Mouse (Mus musculus): ENCODE data around the gene Uggt2. TPM values are rescaled to one million over a fixed set of nuclear protein-coding genes. Genes with fewer than 3 reads are reported as not detected.
"Not testable (repeated sequence)": the region's sequence is repeated elsewhere in the genome, so short reads cannot be mapped to it uniquely, and the experiment has no call there.

Uggt2 gene
- polyA plus RNA-seq, 1 experiment = 5.5 TPM

- DNase-seq (ENCODE audit: low read depth) = no peak
These were observed 62.0 kb downstream of the Uggt2 start for GRCm38 (mm10) chr14:119037076-119037683.

GRCm38 (mm10) chr14:119027675-119028253 lies 71.5 kb downstream of the Uggt2 start:
- no peak for DNase-seq (ENCODE audit: low read depth)

GRCm38 (mm10) chr14:119027130-119027529 lies 72.1 kb downstream of the Uggt2 start:
- no peak for DNase-seq (ENCODE audit: low read depth)

- no peak for DNase-seq (ENCODE audit: low read depth)
These were observed 73.3 kb downstream of the Uggt2 start for GRCm38 (mm10) chr14:119025889-119026288.

GRCm38 (mm10) chr14:119013549-119013948 lies 85.7 kb downstream of the Uggt2 start:
- no peak for DNase-seq (ENCODE audit: low read depth)

- no peak for DNase-seq (ENCODE audit: low read depth)
These were observed 86.4 kb downstream of the Uggt2 start for GRCm38 (mm10) chr14:119012607-119013431.

GRCm38 (mm10) chr14:119009531-119009930 lies 89.7 kb downstream of the Uggt2 start:
- DNase-seq (ENCODE audit: low read depth) = no peak

GRCm38 (mm10) chr14:119008031-119008590 lies 91.1 kb downstream of the Uggt2 start:
- DNase-seq (ENCODE audit: low read depth) = no peak

GRCm38 (mm10) chr14:119007103-119007951 lies 91.9 kb downstream of the Uggt2 start:
- DNase-seq (ENCODE audit: low read depth) = peak; percentile 100

- no peak for DNase-seq (ENCODE audit: low read depth)
These were observed 92.7 kb downstream of the Uggt2 start for GRCm38 (mm10) chr14:119006441-119007102.

GRCm38 (mm10) chr14:119005834-119006233 lies 93.4 kb downstream of the Uggt2 start:
- no peak for DNase-seq (ENCODE audit: low read depth)

GRCm38 (mm10) chr14:119003320-119003719 lies 95.9 kb downstream of the Uggt2 start:
- DNase-seq (ENCODE audit: low read depth) = no peak

- DNase-seq (ENCODE audit: low read depth) = peak; percentile 30
These were observed 103.9 kb downstream of the Uggt2 start for GRCm38 (mm10) chr14:118995226-118995925.

- no peak for DNase-seq (ENCODE audit: low read depth)
These were observed 111.4 kb downstream of the Uggt2 start for GRCm38 (mm10) chr14:118987523-118988496.

GRCm38 (mm10) chr14:118986653-118987522 lies 112.3 kb downstream of the Uggt2 start:
- no peak for DNase-seq (ENCODE audit: low read depth)

- DNase-seq (ENCODE audit: low read depth) = no peak
These were observed 115.1 kb downstream of the Uggt2 start for GRCm38 (mm10) chr14:118984161-118984560.

GRCm38 (mm10) chr14:118983396-118983795 lies 115.8 kb downstream of the Uggt2 start:
- no peak for DNase-seq (ENCODE audit: low read depth)

GRCm38 (mm10) chr14:118982429-118983045 lies 116.7 kb downstream of the Uggt2 start:
- not testable (repeated sequence) for DNase-seq (ENCODE audit: low read depth)

All from gonadal fat pad, adult 2 months (tissue).